12 mouse cellular contexts compared by ENCODE assay signal in the genomic region with DNA sequence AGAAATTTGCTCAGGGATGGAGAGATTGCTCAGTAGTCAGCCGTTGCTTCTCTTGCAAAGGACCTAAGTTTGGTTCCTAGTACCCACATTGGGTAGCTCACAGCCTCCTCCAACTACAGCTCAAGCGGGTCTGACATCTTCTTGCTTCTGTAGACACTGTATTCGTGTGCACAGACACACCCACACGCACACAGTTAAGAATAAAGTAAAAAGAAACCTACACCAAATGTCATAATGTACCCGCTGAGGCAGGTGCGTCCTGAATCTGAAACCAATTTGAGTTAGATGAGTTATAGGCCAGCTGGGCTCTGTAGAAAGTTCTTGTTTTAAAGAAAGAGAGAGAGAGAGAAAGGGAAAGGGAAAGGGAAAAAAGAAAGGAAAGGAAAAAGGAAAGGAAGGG.
DNase-seq lines count a peak whose midpoint lies in the region.
"Had no signal": no experiment of that assay in that cellular context is flagged by ENCODE, and none has a peak within 500 bp of the region (broad histone marks: within the 10 kb centered on the region; RNA-seq: fewer than 3 reads in every experiment).

No protein-coding gene starts in this region.

- DNase-seq in 416B (ENCODE audit: low read depth), result peak; percentile 86
- DNase-seq in A20 (ENCODE audit: low read depth, low spot score), result peak; percentile 68
- peak; percentile 68 for DNase-seq in induced T-regulatory cell, adult 2 months (ENCODE audit: low read depth)
- peak; percentile 41 to 42 for DNase-seq in thymus, postnatal 10 days (ENCODE audit: low spot score in 2 of 2)
- no peak for DNase-seq in kidney, postnatal 36 days
- DNase-seq in spleen, postnatal 14 days (ENCODE audit: low spot score in 2 of 2), result no peak
- no peak for DNase-seq in embryo, embryonic 9.5 days (ENCODE audit: extremely low spot score)
- DNase-seq: adrenal gland, postnatal 14 days; cerebellum, adult 2 months; gastrocnemius, postnatal 25 days; heart, postnatal 10 days; lung, postnatal 10 days had no signal

Comparison
In these comparisons a context has a peak if more than half of its experiments do, and no peak if none do; other contexts are left out.
1. DNase-seq: peak in 416B (single experiment), A20 (single experiment), induced T-regulatory cell, adult 2 months (single experiment) and thymus, postnatal 10 days (2 of 2); none in kidney, postnatal 36 days (0 of 2), spleen, postnatal 14 days (0 of 2) and embryo, embryonic 9.5 days (single experiment).